Mouse (Mus musculus) forebrain, embryonic 15.5 days (tissue): ENCODE measurements around the gene Ldlrad3. TPM values are rescaled to one million over a fixed set of nuclear protein-coding genes. Genes with fewer than 3 reads are reported as not detected.

Experiments
- ATAC-seq: fragments of 200-750 bp; cut with Nextera tagmentation; replicated peaks from 2 replicates; pipeline ENCODE4 v1.8.0; 2017; ENCODE audit warnings: mild to moderate bottlenecking, moderate TSS enrichment, moderate library complexity
- H3K27ac ChIP-seq: fragments of 300-500 bp; sonication (generic); replicated peaks from 2 replicates; pipeline ENCODE4 v1.5.1; 2015; ENCODE audit warnings: mild to moderate bottlenecking, inconsistent platforms
- H3K27me3 ChIP-seq: fragments of 300-500 bp; sonication (generic); 2 replicates; pipeline ENCODE4 v1.6.1; 2015; ENCODE audit warnings: inconsistent platforms
- H3K36me3 ChIP-seq: fragments of 300-500 bp; sonication (generic); 2 replicates; pipeline ENCODE4 v1.6.1; 2015; ENCODE audit warnings: mild to moderate bottlenecking, inconsistent platforms
- H3K4me1 ChIP-seq: fragments of 300-500 bp; sonication (generic); 2 replicates; pipeline ENCODE4 v1.6.1; 2015; ENCODE audit warnings: inconsistent platforms
- H3K4me2 ChIP-seq: fragments of 300-500 bp; sonication (generic); replicated peaks from 2 replicates; pipeline ENCODE4 v1.6.1; 2015; ENCODE audit warnings: mild to moderate bottlenecking, inconsistent platforms
- H3K4me3 ChIP-seq: fragments of 300-500 bp; sonication (generic); 2 replicates; pipeline ENCODE4 v1.5.1; 2015; ENCODE audit warnings: mild to moderate bottlenecking, inconsistent platforms
- H3K9ac ChIP-seq: fragments of 300-500 bp; sonication (generic); replicated peaks from 2 replicates; pipeline ENCODE4 v1.6.1; 2015; ENCODE audit warnings: mild to moderate bottlenecking, inconsistent platforms
- H3K9me3 ChIP-seq: fragments of 300-500 bp; sonication (generic); 2 replicates; pipeline ENCODE4 v1.6.1; 2016; ENCODE audit warnings: inconsistent platforms
- WGBS: fragments of 180-500 bp; shearing (Covaris S2); methylation state at CpG from one replicate; pipeline ENCODE4 v1.1.7; 2015; ENCODE audit warnings: mixed read lengths; 5-methylcytosine and 5-hydroxymethylcytosine counted together
- polyA plus RNA-seq: library from polyadenylated mRNA; unstranded; fragments of >200 nt; fragmentation: Nextera tagmentation; extraction: Ambion mirVana; gene quantifications from 2 replicates; pipeline ENCODE4 v1.2.1, GENCODE M21; 2015

Gene Ldlrad3
- polyA plus RNA-seq, 1 experiment from 2014 or later = 30.0 TPM

- Histone ChIP-seq H3K9me3 (no peaks in the 10 kb centered on the region), H3K4me2 (no peak overlapping the region), H3K36me3 (0 out of 2 replicates have a peak, but pooled peaks cover 2% of the 10 kb centered on the region), H3K4me1 (peaks cover 55% of the 10 kb centered on the region), H3K27ac (peak overlapping the region; percentile 76), H3K27me3 (no peaks in the 10 kb centered on the region), H3K9ac (no peak overlapping the region), H3K4me3 (no peak overlapping the region)
- peak; percentile 46; the same call in 1 of the 2 replicates for ATAC-seq
- WGBS = 63% methylated on average over 10 of the region's 10 CpGs
Measured at GRCm38 (mm10) chr2:102052951-102053660, 133.1 kb downstream of the Ldlrad3 start.

GRCm38 (mm10) chr2:102052353-102052752 lies 133.8 kb downstream of the Ldlrad3 start:
- 78% methylated on average over 6 of the region's 6 CpGs for WGBS
- Histone ChIP-seq H3K4me3 (no peak overlapping the region), H3K9ac (no peak overlapping the region), H3K27me3 (no peaks in the 10 kb centered on the region), H3K9me3 (no peaks in the 10 kb centered on the region), H3K27ac (peak overlapping the region; percentile 76), H3K4me2 (no peak overlapping the region), H3K4me1 (peaks cover 50% of the 10 kb centered on the region), H3K36me3 (0 out of 2 replicates have a peak, but pooled peaks cover 2% of the 10 kb centered on the region)
- ATAC-seq = no peak

GRCm38 (mm10) chr2:102049866-102050550 lies 136.2 kb downstream of the Ldlrad3 start:
- peak overlapping the region; percentile 55; the same call in 1 of the 2 replicates for H3K27ac ChIP-seq
- no peaks in the 10 kb centered on the region for H3K27me3 ChIP-seq
- 0 out of 2 replicates have a peak, but pooled peaks have one; percentile 14 for ATAC-seq
- H3K36me3 ChIP-seq = 0 out of 2 replicates have a peak, but pooled peaks cover 2% of the 10 kb centered on the region
- peaks cover 46% of the 10 kb centered on the region for H3K4me1 ChIP-seq
- H3K4me3 ChIP-seq = no peak overlapping the region
- H3K9me3 ChIP-seq = no peaks in the 10 kb centered on the region
- no peak overlapping the region for H3K9ac ChIP-seq
- H3K4me2 ChIP-seq = no peak overlapping the region
- 36% methylated on average over 10 of the region's 10 CpGs for WGBS

- Histone ChIP-seq H3K4me2 (no peak overlapping the region), H3K4me1 (peaks cover 46% of the 10 kb centered on the region), H3K9ac (no peak overlapping the region), H3K36me3 (no peaks in the 10 kb centered on the region), H3K9me3 (no peaks in the 10 kb centered on the region), H3K27ac (no peak overlapping the region), H3K4me3 (no peak overlapping the region), H3K27me3 (no peaks in the 10 kb centered on the region)
- WGBS = 36% methylated on average over 16 of the region's 16 CpGs
- no peak for ATAC-seq
Measured at GRCm38 (mm10) chr2:102048296-102049175, 137.6 kb downstream of the Ldlrad3 start.

GRCm38 (mm10) chr2:102046481-102046880 lies 139.7 kb downstream of the Ldlrad3 start:
- Histone ChIP-seq H3K4me1 (peaks cover 28% of the 10 kb centered on the region), H3K4me2 (no peak overlapping the region), H3K9me3 (no peaks in the 10 kb centered on the region), H3K4me3 (no peak overlapping the region), H3K27me3 (no peaks in the 10 kb centered on the region), H3K27ac (no peak overlapping the region), H3K9ac (no peak overlapping the region), H3K36me3 (no peaks in the 10 kb centered on the region)
- no peak for ATAC-seq
- WGBS = 97% methylated on average over 7 of the region's 7 CpGs

GRCm38 (mm10) chr2:102040456-102040855 lies 145.7 kb downstream of the Ldlrad3 start:
- no peak for ATAC-seq
- H3K4me3 ChIP-seq = no peak overlapping the region
- H3K4me1 ChIP-seq = peaks cover 29% of the 10 kb centered on the region
- 91% methylated on average over 5 of the region's 5 CpGs for WGBS
- H3K27ac ChIP-seq = no peak overlapping the region
- no peaks in the 10 kb centered on the region for H3K9me3 ChIP-seq
- no peak overlapping the region for H3K4me2 ChIP-seq
- H3K27me3 ChIP-seq = no peaks in the 10 kb centered on the region
- H3K9ac ChIP-seq = no peak overlapping the region
- no peaks in the 10 kb centered on the region for H3K36me3 ChIP-seq

GRCm38 (mm10) chr2:102040011-102040410 lies 146.2 kb downstream of the Ldlrad3 start:
- no peaks in the 10 kb centered on the region for H3K36me3 ChIP-seq
- no peaks in the 10 kb centered on the region for H3K27me3 ChIP-seq
- 75% methylated on average over 2 of the region's 2 CpGs for WGBS
- ATAC-seq = no peak
- peaks cover 29% of the 10 kb centered on the region for H3K4me1 ChIP-seq
- H3K27ac ChIP-seq = no peak overlapping the region
- no peak overlapping the region for H3K9ac ChIP-seq
- no peak overlapping the region for H3K4me3 ChIP-seq
- no peak overlapping the region for H3K4me2 ChIP-seq
- H3K9me3 ChIP-seq = no peaks in the 10 kb centered on the region

GRCm38 (mm10) chr2:102038895-102039667 lies 147.1 kb downstream of the Ldlrad3 start:
- WGBS = 87% methylated on average over 7 of the region's 7 CpGs
- Histone ChIP-seq H3K4me2 (no peak overlapping the region), H3K4me1 (peaks cover 29% of the 10 kb centered on the region), H3K27me3 (no peaks in the 10 kb centered on the region), H3K4me3 (no peak overlapping the region), H3K27ac (peak overlapping the region; percentile 77), H3K9me3 (no peaks in the 10 kb centered on the region), H3K9ac (no peak overlapping the region), H3K36me3 (no peaks in the 10 kb centered on the region)
- no peak for ATAC-seq

GRCm38 (mm10) chr2:102038229-102038894 lies 147.8 kb downstream of the Ldlrad3 start:
- H3K27me3 ChIP-seq = no peaks in the 10 kb centered on the region
- peak; percentile 87 for ATAC-seq
- H3K9me3 ChIP-seq = no peaks in the 10 kb centered on the region
- 0 out of 2 replicates have a peak overlapping the region, but pooled peaks have one; percentile 1 for H3K4me2 ChIP-seq
- 8% methylated on average over 10 of the region's 10 CpGs for WGBS
- peaks cover 35% of the 10 kb centered on the region for H3K4me1 ChIP-seq
- peak overlapping the region; percentile 77 for H3K27ac ChIP-seq
- no peak overlapping the region; the same call in 1 of the 2 replicates for H3K9ac ChIP-seq
- H3K36me3 ChIP-seq = no peaks in the 10 kb centered on the region
- no peak overlapping the region for H3K4me3 ChIP-seq

GRCm38 (mm10) chr2:102036665-102037511 lies 149.3 kb downstream of the Ldlrad3 start:
- Histone ChIP-seq H3K27ac (peak overlapping the region; percentile 53), H3K9ac (no peak overlapping the region), H3K27me3 (no peaks in the 10 kb centered on the region), H3K9me3 (no peaks in the 10 kb centered on the region), H3K4me1 (peaks cover 47% of the 10 kb centered on the region), H3K36me3 (no peaks in the 10 kb centered on the region), H3K4me3 (no peak overlapping the region), H3K4me2 (no peak overlapping the region)
- WGBS = 55% methylated on average over 18 of the region's 18 CpGs
- ATAC-seq = no peak
